ENCODE assay signal across 13 mouse cellular contexts in the genomic region with DNA sequence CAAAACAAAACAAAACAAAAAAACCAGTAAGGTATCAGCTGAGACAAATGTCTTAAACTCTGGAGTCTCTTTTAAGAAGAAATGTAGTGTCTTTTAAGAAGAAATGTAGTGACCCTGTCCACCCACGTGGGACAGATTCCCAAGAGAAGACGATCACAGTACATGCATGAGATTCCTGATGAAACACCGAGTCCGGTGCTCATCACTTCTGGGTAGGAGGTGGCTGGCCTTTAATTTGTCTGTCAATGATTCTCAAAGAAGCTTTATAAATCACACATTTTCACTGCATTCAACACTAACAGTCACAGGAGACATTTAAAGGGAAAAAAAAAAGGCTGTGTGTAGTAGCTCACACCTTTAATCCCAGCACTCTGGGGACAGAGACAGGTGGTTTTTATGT. TPM values are rescaled to one million over a fixed set of nuclear protein-coding genes. Genes with fewer than 3 reads are reported as not detected.
A peak's percentile ranks its signal among the peaks of the same experiment; 100 is the strongest.
DNase-seq lines count a peak whose midpoint lies in the region; ATAC-seq and TF ChIP-seq lines count a peak whose summit lies in the region.
"Had no signal": no experiment of that assay in that cellular context is flagged by ENCODE, and none has a peak within 500 bp of the region (broad histone marks: within the 10 kb centered on the region; RNA-seq: fewer than 3 reads in every experiment).

No protein-coding gene starts in this region.

- peaks cover 76% of the 10 kb centered on the region for H3K4me1 ChIP-seq in heart, embryonic 10.5 days
- peaks cover 53% of the 10 kb centered on the region for H3K4me1 ChIP-seq in hindbrain, embryonic 15.5 days (replicated peaks)
- H3K4me1 ChIP-seq in hindbrain, postnatal 0 days (ENCODE audit: insufficient read depth, low read length), result peaks cover 18% of the 10 kb centered on the region
- H3K4me1 ChIP-seq in midbrain, embryonic 13.5 days (replicated peaks), result peaks cover 55% of the 10 kb centered on the region
- peaks cover 19% of the 10 kb centered on the region for H3K4me1 ChIP-seq in midbrain, embryonic 11.5 days (ENCODE audit: control insufficient read depth, insufficient read depth, low read length)
- peaks cover 29% of the 10 kb centered on the region for H3K4me1 ChIP-seq in kidney, postnatal 0 days (replicated peaks; ENCODE audit: insufficient read depth, low read length)

- H3K9me3 ChIP-seq in heart, embryonic 10.5 days, result no peaks in the 10 kb centered on the region
- no peaks in the 10 kb centered on the region for H3K9me3 ChIP-seq in hindbrain, embryonic 15.5 days
- H3K9me3 ChIP-seq in hindbrain, postnatal 0 days (ENCODE audit: low read length), result no peaks in the 10 kb centered on the region
- no peaks in the 10 kb centered on the region for H3K9me3 ChIP-seq in midbrain, embryonic 13.5 days
- no peaks in the 10 kb centered on the region for H3K9me3 ChIP-seq in midbrain, embryonic 11.5 days (ENCODE audit: control insufficient read depth, low read length)
- no peaks in the 10 kb centered on the region for H3K9me3 ChIP-seq in kidney, postnatal 0 days (replicated peaks; ENCODE audit: low read length)
- H3K9me3 ChIP-seq: limb, embryonic 10.5 days had no signal

- WGBS in heart, embryonic 10.5 days, result 36% methylated on average over 4 of the region's 4 CpGs
- WGBS in hindbrain, embryonic 15.5 days, result 45% methylated on average over 4 of the region's 4 CpGs
- WGBS in hindbrain, postnatal 0 days, result 30% methylated on average over 4 of the region's 4 CpGs
- WGBS in midbrain, embryonic 13.5 days, result 66% methylated on average over 4 of the region's 4 CpGs
- WGBS in midbrain, embryonic 11.5 days, result 66% methylated on average over 4 of the region's 4 CpGs
- 27% methylated on average over 4 of the region's 4 CpGs for WGBS in kidney, postnatal 0 days

- no peak for DNase-seq in heart, embryonic 10.5 days (ENCODE audit: low spot score)
- no peak for DNase-seq in heart, postnatal 10 days
- no peak for DNase-seq in hindbrain, postnatal 0 days (ENCODE audit: low spot score)
- no peak for DNase-seq in midbrain, embryonic 11.5 days (ENCODE audit: low spot score, missing footprints)
- DNase-seq in kidney, postnatal 0 days (ENCODE audit: low spot score), result no peak
- DNase-seq in layer of hippocampus, adult 18-20 months (ENCODE audit: low spot score in 2 of 2), result no peak
- DNase-seq: cerebellum, adult 11 months; spleen, adult 18-20 months had no signal

- TF ChIP-seq CTCF in hindbrain, postnatal 0 days (IDR thresholded peaks at IDR 0.05; ENCODE audit: low read depth), result no peak
- no peak for TF ChIP-seq CTCF in kidney, postnatal 0 days (IDR thresholded peaks at IDR 0.05; ENCODE audit: low read depth)

- H3K4me2 ChIP-seq in hindbrain, embryonic 15.5 days, result 0 out of 2 replicates have a peak overlapping the region, but pooled peaks have one; percentile 30
- H3K4me2 ChIP-seq in hindbrain, postnatal 0 days (ENCODE audit: low read depth, low read length), result no peak overlapping the region
- H3K4me2 ChIP-seq in midbrain, embryonic 13.5 days (replicated peaks), result no peak overlapping the region
- no peak overlapping the region for H3K4me2 ChIP-seq in midbrain, embryonic 11.5 days
- no peak overlapping the region for H3K4me2 ChIP-seq in kidney, postnatal 0 days (ENCODE audit: low read length)

- H3K36me3 ChIP-seq in heart, embryonic 10.5 days, result 0 out of 2 replicates have a peak, but pooled peaks cover 6% of the 10 kb centered on the region
- H3K36me3 ChIP-seq in hindbrain, embryonic 15.5 days, result no peaks in the 10 kb centered on the region
- no peaks in the 10 kb centered on the region for H3K36me3 ChIP-seq in hindbrain, postnatal 0 days (ENCODE audit: insufficient read depth, low read length)
- H3K36me3 ChIP-seq in midbrain, embryonic 13.5 days, result no peaks in the 10 kb centered on the region
- no peaks in the 10 kb centered on the region; the same call in 1 of the 2 replicates for H3K36me3 ChIP-seq in midbrain, embryonic 11.5 days (ENCODE audit: control insufficient read depth, insufficient read depth, low read length)
- H3K36me3 ChIP-seq in kidney, postnatal 0 days (ENCODE audit: insufficient read depth, low read length), result no peaks in the 10 kb centered on the region

- H3K9ac ChIP-seq in hindbrain, embryonic 15.5 days, result no peak overlapping the region
- no peak overlapping the region for H3K9ac ChIP-seq in hindbrain, postnatal 0 days (replicated peaks; ENCODE audit: low read length)
- no peak overlapping the region for H3K9ac ChIP-seq in midbrain, embryonic 13.5 days (replicated peaks)
- no peak overlapping the region for H3K9ac ChIP-seq in midbrain, embryonic 11.5 days (ENCODE audit: low read length)
- H3K9ac ChIP-seq in kidney, postnatal 0 days (ENCODE audit: low read depth, low read length), result no peak overlapping the region
- H3K9ac ChIP-seq: liver, embryonic 14.5 days had no signal

- intact Hi-C loops in heart, postnatal 10 days (cut with DNase I), result loop anchor here (2.0 kb wide), 2 partner anchors 15 to 17 kb away; no protein-coding TSS in a partner anchor

- no peak overlapping the region for H3K4me3 ChIP-seq in heart, embryonic 10.5 days
- no peak overlapping the region for H3K4me3 ChIP-seq in hindbrain, embryonic 15.5 days
- no peak overlapping the region for H3K4me3 ChIP-seq in hindbrain, postnatal 0 days (ENCODE audit: low read length)
- H3K4me3 ChIP-seq in midbrain, embryonic 13.5 days (replicated peaks), result no peak overlapping the region
- H3K4me3 ChIP-seq in midbrain, embryonic 11.5 days (ENCODE audit: low read depth, low read length), result no peak overlapping the region
- H3K4me3 ChIP-seq in kidney, postnatal 0 days (replicated peaks; ENCODE audit: low read depth, low read length), result no peak overlapping the region
- H3K4me3 ChIP-seq: limb, embryonic 10.5 days had no signal

- H3K27ac ChIP-seq in heart, embryonic 10.5 days, result 0 out of 2 replicates have a peak overlapping the region, but pooled peaks have one; percentile 71
- H3K27ac ChIP-seq in hindbrain, embryonic 15.5 days (replicated peaks), result no peak overlapping the region; the same call in none of the 2 replicates
- H3K27ac ChIP-seq in hindbrain, postnatal 0 days, result no peak overlapping the region
- H3K27ac ChIP-seq in midbrain, embryonic 13.5 days, result 0 out of 2 replicates have a peak overlapping the region, but pooled peaks have one; percentile 70
- H3K27ac ChIP-seq in midbrain, embryonic 11.5 days (ENCODE audit: low read depth, low read length), result no peak overlapping the region
- H3K27ac ChIP-seq in kidney, postnatal 0 days, result peak overlapping the region; percentile 71; the same call in 1 of the 2 replicates
- H3K27ac ChIP-seq: liver, embryonic 14.5 days had no signal

- no peak for ATAC-seq in hindbrain, embryonic 15.5 days (ENCODE audit: low FRiP score, low read depth)
- no peak for ATAC-seq in hindbrain, postnatal 0 days
- ATAC-seq in midbrain, embryonic 13.5 days, result no peak
- no peak for ATAC-seq in midbrain, embryonic 11.5 days (ENCODE audit: low FRiP score)
- ATAC-seq in kidney, postnatal 0 days (replicated peaks; ENCODE audit: low FRiP score, low read depth), result no peak
- ATAC-seq: activated CD4-positive, CD25-positive, alpha-beta regulatory T cell, adult 4 months had no signal

- H3K27me3 ChIP-seq in heart, embryonic 10.5 days (ENCODE audit: insufficient read depth, poor library complexity, severe bottlenecking), result no peaks in the 10 kb centered on the region
- H3K27me3 ChIP-seq in hindbrain, embryonic 15.5 days, result no peaks in the 10 kb centered on the region
- no peaks in the 10 kb centered on the region for H3K27me3 ChIP-seq in hindbrain, postnatal 0 days (ENCODE audit: insufficient read depth, low read length)
- no peaks in the 10 kb centered on the region for H3K27me3 ChIP-seq in midbrain, embryonic 13.5 days
- H3K27me3 ChIP-seq in midbrain, embryonic 11.5 days (ENCODE audit: control insufficient read depth, insufficient read depth, low read length), result no peaks in the 10 kb centered on the region
- no peaks in the 10 kb centered on the region for H3K27me3 ChIP-seq in kidney, postnatal 0 days (ENCODE audit: insufficient read depth, low read length)

RNA-seq across cellular contexts. Expression of gene Coro1c, which starts 18.6 kb away (rescaled TPM):
- 163 and 178 TPM in 2 replicates for polyA plus RNA-seq in heart, embryonic 10.5 days (2016; fragmentation: Nextera tagmentation; extraction: Ambion mirVana)
- total RNA-seq in heart, postnatal 10 days (2021), result 10 to 100 TPM; 73.1 to 76.1 TPM
- 175 and 182 TPM in 2 replicates for polyA plus RNA-seq in hindbrain, embryonic 15.5 days (2015; fragmentation: Nextera tagmentation; extraction: Ambion mirVana)
- 151 and 159 TPM in 2 replicates for total RNA-seq in hindbrain, postnatal 0 days (2014; rRNA removed)
- 140 and 149 TPM in 2 replicates for polyA plus RNA-seq in hindbrain, postnatal 0 days (2015; fragmentation: Nextera tagmentation; extraction: Ambion mirVana)
- polyA plus RNA-seq in midbrain, embryonic 13.5 days (2015; fragmentation: Nextera tagmentation; extraction: Ambion mirVana), result 214 and 215 TPM in 2 replicates
- 201 and 205 TPM in 2 replicates for polyA plus RNA-seq in midbrain, embryonic 11.5 days (2014; fragmentation: Nextera tagmentation; extraction: Ambion mirVana)
- polyA plus RNA-seq in kidney, postnatal 0 days (2015; fragmentation: Nextera tagmentation; extraction: Ambion mirVana), result 69.5 and 86.7 TPM in 2 replicates
- total RNA-seq in layer of hippocampus, adult 18-20 months (2021), result 10 to 100 TPM; 88.6 to 88.7 TPM

RNA-seq across cellular contexts. Expression of gene Selplg, which starts 57.5 kb away (rescaled TPM):
- polyA plus RNA-seq in heart, embryonic 10.5 days (2016; fragmentation: Nextera tagmentation; extraction: Ambion mirVana), result 0.64 and 1.3 TPM in 2 replicates
- total RNA-seq in heart, postnatal 10 days (2021), result 1 to 10 TPM; 2.0 to 2.1 TPM
- polyA plus RNA-seq in hindbrain, embryonic 15.5 days (2015; fragmentation: Nextera tagmentation; extraction: Ambion mirVana), result 2.1 and 3.0 TPM in 2 replicates
- 2.8 and 4.1 TPM in 2 replicates for total RNA-seq in hindbrain, postnatal 0 days (2014; rRNA removed)
- polyA plus RNA-seq in hindbrain, postnatal 0 days (2015; fragmentation: Nextera tagmentation; extraction: Ambion mirVana), result 1.8 and 2.2 TPM in 2 replicates
- 0.98 and 1.2 TPM in 2 replicates for polyA plus RNA-seq in midbrain, embryonic 13.5 days (2015; fragmentation: Nextera tagmentation; extraction: Ambion mirVana)
- polyA plus RNA-seq in midbrain, embryonic 11.5 days (2014; fragmentation: Nextera tagmentation; extraction: Ambion mirVana), result 1.3 TPM in 2 replicates
- polyA plus RNA-seq in kidney, postnatal 0 days (2015; fragmentation: Nextera tagmentation; extraction: Ambion mirVana), result 2.1 and 2.4 TPM in 2 replicates
- 10 to 100 TPM; 34.7 to 38.4 TPM for total RNA-seq in layer of hippocampus, adult 18-20 months (2021)

Comparison
In these comparisons a context has a peak if more than half of its experiments do, and no peak if none do; other contexts are left out.
1. H3K27ac ChIP-seq: peak in heart, embryonic 10.5 days (single experiment), midbrain, embryonic 13.5 days (single experiment) and kidney, postnatal 0 days (single experiment); none in hindbrain, embryonic 15.5 days (single experiment), hindbrain, postnatal 0 days (single experiment) and midbrain, embryonic 11.5 days (single experiment).